Mouse (Mus musculus) CH12.LX (cell line): ENCODE data around the gene Rassf8. TPM values are rescaled to one million over a fixed set of nuclear protein-coding genes. Genes with fewer than 3 reads are reported as not detected.

ENCODE experiments used
- DNase-seq: peaks from one replicate; pipeline ENCODE4 v3.0.0-alpha.2; 2013; ENCODE audit errors: extremely low read depth
- H3K27ac ChIP-seq: 2 replicates; pipeline ENCODE4 v1.5.1; 2012; ENCODE audit warnings: low read depth, mild to moderate bottlenecking, control low read depth, moderate library complexity; ENCODE audit not compliant: insufficient read depth
- H3K27me3 ChIP-seq: replicated peaks from 2 replicates; pipeline ENCODE3; 2012; ENCODE audit warnings: inconsistent platforms
- H3K36me3 ChIP-seq, 2 experiments: replicated peaks in 1 of 2; 2 replicates each; pipeline versions ENCODE3 to v1.6.1; 2012; ENCODE audit warnings: inconsistent platforms in 1 of 2, low read length in 1 of 2, mild to moderate bottlenecking in 1 of 2, mixed read lengths in 1 of 2, moderate library complexity in 1 of 2; ENCODE audit not compliant: control insufficient read depth in 1 of 2, insufficient read depth in 1 of 2
- H3K4me1 ChIP-seq, 2 experiments: 2 replicates each; pipeline ENCODE4 v1.6.1; 2012; ENCODE audit warnings: inconsistent platforms in 1 of 2, moderate library complexity in 1 of 2; ENCODE audit not compliant: insufficient read depth in 2 of 2, control insufficient read depth in 1 of 2
- H3K4me2 ChIP-seq: 2 replicates; pipeline ENCODE4 v1.6.1; 2012; ENCODE audit warnings: low read depth, mild to moderate bottlenecking, control low read depth; ENCODE audit not compliant: poor library complexity, insufficient read depth, severe bottlenecking
- H3K4me3 ChIP-seq, 3 experiments: fragments of 150-350 bp in 1 of 3; sonication (generic) in 1 of 3; replicated peaks in 1 of 3; 2 replicates each; pipeline versions ENCODE3 to v1.5.1; 2011 to 2012; ENCODE audit warnings: low read depth in 2 of 3, low read length in 2 of 3, mild to moderate bottlenecking in 2 of 3, moderate library complexity in 2 of 3, control low read depth in 1 of 3, improper control_type of control experiment in 1 of 3, inconsistent platforms in 1 of 3, mixed read lengths in 1 of 3; ENCODE audit not compliant: poor library complexity in 1 of 3
- H3K79me2 ChIP-seq: replicated peaks from 2 replicates; pipeline ENCODE4 v1.6.1; 2012; ENCODE audit warnings: mild to moderate bottlenecking, moderate library complexity; ENCODE audit not compliant: control insufficient read depth, poor library complexity, insufficient read depth, severe bottlenecking; ENCODE audit errors: extremely low read depth
- H3K9ac ChIP-seq: 2 replicates; pipeline ENCODE4 v1.6.1; 2012; ENCODE audit warnings: low read depth, mild to moderate bottlenecking, control low read depth, moderate library complexity; ENCODE audit not compliant: insufficient read depth
- H3K9me3 ChIP-seq: replicated peaks from 2 replicates; pipeline ENCODE3; 2012; ENCODE audit warnings: low read length, inconsistent platforms, mixed read lengths
- BHLHE40 ChIP-seq: IDR thresholded peaks from 2 replicates; pipeline ENCODE4 v1.6.1; 2011; ENCODE audit warnings: mild to moderate bottlenecking, low read depth, low read length, improper control_type of control experiment
- CHD1 ChIP-seq: IDR thresholded peaks from 2 replicates; pipeline ENCODE4 v1.6.1; 2012; ENCODE audit warnings: low read depth, low read length, improper control_type of control experiment, inconsistent platforms
- CHD2 ChIP-seq: IDR thresholded peaks from 2 replicates; pipeline ENCODE4 v1.6.1; 2011; ENCODE audit warnings: low read length, improper control_type of control experiment
- E2F4 ChIP-seq: IDR thresholded peaks from 2 replicates; pipeline ENCODE4 v1.6.1; 2011; ENCODE audit warnings: low read depth, low read length, improper control_type of control experiment; ENCODE audit not compliant: insufficient replicate concordance
- HCFC1 ChIP-seq: IDR thresholded peaks from 2 replicates; pipeline ENCODE4 v1.6.1; 2012; ENCODE audit warnings: low read depth, mild to moderate bottlenecking, inconsistent platforms, low read length, improper control_type of control experiment
- IRF4 ChIP-seq: IDR thresholded peaks from 2 replicates; pipeline ENCODE4 v1.6.1; 2014; ENCODE audit warnings: low read depth, mild to moderate bottlenecking, inconsistent platforms, low read length, improper control_type of control experiment
- MAFK ChIP-seq: IDR thresholded peaks from 2 replicates; pipeline ENCODE4 v1.6.1; 2011; ENCODE audit warnings: low read length, improper control_type of control experiment; ENCODE audit not compliant: insufficient replicate concordance
- MAX ChIP-seq: IDR thresholded peaks from 2 replicates; pipeline ENCODE4 v1.6.1; 2011; ENCODE audit warnings: low read length, improper control_type of control experiment
- MAZ ChIP-seq: IDR thresholded peaks from 2 replicates; pipeline ENCODE4 v1.6.1; 2012; ENCODE audit warnings: low read depth, mild to moderate bottlenecking, inconsistent platforms, low read length, improper control_type of control experiment, moderate library complexity
- MYC ChIP-seq: IDR thresholded peaks from 2 replicates; pipeline ENCODE4 v1.6.1; 2011; ENCODE audit warnings: low read depth, mild to moderate bottlenecking, improper control_type of control experiment, low read length
- NELFE ChIP-seq: IDR thresholded peaks from 2 replicates; pipeline ENCODE4 v1.6.1; 2011; ENCODE audit warnings: low read depth, low read length, improper control_type of control experiment
- TBP ChIP-seq: conservative IDR thresholded peaks from 2 replicates; pipeline ENCODE4 v1.6.1; 2011; ENCODE audit warnings: low read depth, low read length, improper control_type of control experiment
- TCF12 ChIP-seq: IDR thresholded peaks from 2 replicates; pipeline ENCODE4 v1.6.1; 2014; ENCODE audit warnings: low read depth, mild to moderate bottlenecking, inconsistent platforms, low read length, improper control_type of control experiment
- USF2 ChIP-seq: conservative IDR thresholded peaks from 2 replicates; pipeline ENCODE4 v1.6.1; 2011; ENCODE audit warnings: low read depth, low read length, improper control_type of control experiment
- dilution Hi-C: fragments of 300-500 bp; cut with MboI; formaldehyde crosslinking; loops from 2 replicates; pipeline ENCODE4 v1.14.3; 2020; ENCODE audit warnings: low sequenced_read_pairs; ENCODE audit not compliant: extremely low pct_unique_long_range_greater_than_20kb, extremely low pct_ligation_motif_present
- in situ Hi-C: fragments of 300-500 bp; cut with MboI; formaldehyde crosslinking; loops from 3 replicates; pipeline ENCODE4 v1.14.3; 2019; ENCODE audit warnings: low sequenced_read_pairs, low pct_ligation_motif_present, low pct_unique_long_range_greater_than_20kb, mixed read lengths
- polyA plus RNA-seq: library from polyadenylated mRNA; unstranded; fragments of >175 nt; gene quantifications from 2 replicates; pipeline ENCODE4 v1.2.1, GENCODE M21; 2012; ENCODE audit warnings: low read depth; ENCODE audit not compliant: insufficient read length
- total RNA-seq, 2 experiments: library from RNA; depleted of rRNA; stranded (reverse); fragments of 300-350 nt in 1 of 2; fragments of >200 nt in 1 of 2; gene quantifications; 2 replicates each; pipeline ENCODE4 v1.2.3; 2012 to 2014

Gene Rassf8
- total and polyA plus RNA-seq, 3 experiments = 0.34 to 0.59 (median 0.48) TPM

GRCm38 (mm10) chr6:145776241-145776640 lies 29.7 kb downstream of the Rassf8 start:
- Histone ChIP-seq H3K27ac (no peak overlapping the region), H3K4me2 (no peak overlapping the region), H3K4me3 (no peak overlapping the region), H3K9ac (no peak overlapping the region), H3K36me3 (no peaks in the 10 kb centered on the region), H3K27me3 (no peaks in the 10 kb centered on the region), H3K79me2 (no peaks in the 10 kb centered on the region), H3K9me3 (no peaks in the 10 kb centered on the region), H3K4me1 (no peaks in the 10 kb centered on the region)
- in situ Hi-C loops = no loop called here
- dilution Hi-C loops = no loop called here
- TF ChIP-seq MYC = no peak
- no peak for TF ChIP-seq NELFE
- no peak for TF ChIP-seq TCF12
- TF ChIP-seq MAZ = no peak
- TF ChIP-seq IRF4 = no peak
- no peak for TF ChIP-seq CHD2
- TF ChIP-seq CHD1 = no peak
- TF ChIP-seq E2F4 = no peak
- TF ChIP-seq BHLHE40 = no peak
- TF ChIP-seq MAFK = no peak
- DNase-seq = no peak

- no peak overlapping the region for H3K27ac ChIP-seq
- no peak overlapping the region for H3K9ac ChIP-seq
- no peaks in the 10 kb centered on the region for H3K9me3 ChIP-seq
- no peak for DNase-seq
- dilution Hi-C loops (no loop called here), in situ Hi-C loops (no loop called here)
- no peaks in the 10 kb centered on the region for H3K4me1 ChIP-seq
- TF ChIP-seq HCFC1 (no peak), MAZ (no peak), TBP (no peak), USF2 (no peak)
- no peak overlapping the region for H3K4me2 ChIP-seq
- no peak overlapping the region for H3K4me3 ChIP-seq
- H3K79me2 ChIP-seq = no peaks in the 10 kb centered on the region
- H3K36me3 ChIP-seq = no peaks in the 10 kb centered on the region
- H3K27me3 ChIP-seq = no peaks in the 10 kb centered on the region
These were observed 32.8 kb downstream of the Rassf8 start for GRCm38 (mm10) chr6:145779383-145779782.

- in situ Hi-C loops = no loop called here
- H3K27me3 ChIP-seq = no peaks in the 10 kb centered on the region
- DNase-seq = no peak
- TF ChIP-seq MAX (no peak), BHLHE40 (no peak), CHD1 (no peak)
- no peaks in the 10 kb centered on the region for H3K4me1 ChIP-seq
- no peaks in the 10 kb centered on the region for H3K9me3 ChIP-seq
- dilution Hi-C loops = no loop called here
- H3K36me3 ChIP-seq = no peaks in the 10 kb centered on the region
- no peak overlapping the region for H3K27ac ChIP-seq
- H3K4me3 ChIP-seq = no peak overlapping the region
- no peak overlapping the region for H3K9ac ChIP-seq
- no peak overlapping the region for H3K4me2 ChIP-seq
- H3K79me2 ChIP-seq = no peaks in the 10 kb centered on the region
These were observed 33.7 kb downstream of the Rassf8 start for GRCm38 (mm10) chr6:145780180-145780802.
